Mouse (Mus musculus): ENCODE data around the gene AW146154. TPM values are rescaled to one million over a fixed set of nuclear protein-coding genes. Genes with fewer than 3 reads are reported as not detected.
"Not testable (repeated sequence)": the region's sequence is repeated elsewhere in the genome, so short reads cannot be mapped to it uniquely, and the experiment has no call there.

AW146154 gene
- polyA plus RNA-seq, 2 experiments: 1.8 to 2.0 TPM

DNA sequence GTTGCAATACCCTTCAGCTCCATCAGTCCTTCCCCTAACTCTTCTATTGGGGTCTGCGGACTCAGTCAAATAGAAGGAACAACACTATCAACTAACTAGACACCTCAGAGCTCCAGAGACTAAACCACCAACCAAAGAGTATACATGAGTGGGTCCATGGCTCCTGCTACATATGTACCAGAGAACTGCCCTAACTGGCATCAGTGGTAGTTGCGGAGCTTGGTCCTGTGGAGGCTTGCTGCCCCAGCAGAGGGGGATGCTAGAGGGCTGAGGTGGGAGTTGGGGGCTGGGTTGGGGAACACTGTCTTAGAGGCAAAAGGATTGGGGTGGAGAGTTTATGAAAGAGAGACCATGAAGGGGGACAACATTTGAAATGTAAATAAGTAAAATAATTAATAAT, 1.8 kb downstream of the AW146154 start:
- H3K27ac ChIP-seq: no peak overlapping the region
- peaks cover 0 to 2% of the 10 kb centered on the region in 2 experiments; a peak in 1 of 4 replicates for H3K4me1 ChIP-seq (replicated peaks; ENCODE audit: control insufficient read depth in 2 of 2, insufficient read depth in 2 of 2, low read length in 1 of 2)
- H3K4me3 ChIP-seq (ENCODE audit: insufficient read depth in 1 of 2, low read depth in 2 of 2, low read length in 2 of 2): no peak overlapping the region
- H3K27me3 ChIP-seq (ENCODE audit: control insufficient read depth, insufficient read depth, low read length): no peaks in the 10 kb centered on the region
- no peak for TF ChIP-seq CTCF (IDR thresholded peaks at IDR 0.05; ENCODE audit: low read depth)
- no peak for TF ChIP-seq EP300 (IDR thresholded peaks at IDR 0.05; ENCODE audit: low read depth)
- ATAC-seq (ENCODE audit: insufficient read depth): no peak
- H3K9ac ChIP-seq (replicated peaks): no peak overlapping the region
- no peak for DNase-seq (ENCODE audit: low read depth in 3 of 3, low spot score in 3 of 3)
- no peaks in the 10 kb centered on the region for H3K9me3 ChIP-seq (ENCODE audit: control insufficient read depth, low read length)
- WGBS (ENCODE audit: insufficient replicate concordance): 95% methylated on average over 2 of the region's 2 CpGs
- no peak overlapping the region for H3K4me2 ChIP-seq (ENCODE audit: low read depth)
- H3K36me3 ChIP-seq (replicated peaks; ENCODE audit: control insufficient read depth, insufficient read depth, low read depth): no peaks in the 10 kb centered on the region

DNA sequence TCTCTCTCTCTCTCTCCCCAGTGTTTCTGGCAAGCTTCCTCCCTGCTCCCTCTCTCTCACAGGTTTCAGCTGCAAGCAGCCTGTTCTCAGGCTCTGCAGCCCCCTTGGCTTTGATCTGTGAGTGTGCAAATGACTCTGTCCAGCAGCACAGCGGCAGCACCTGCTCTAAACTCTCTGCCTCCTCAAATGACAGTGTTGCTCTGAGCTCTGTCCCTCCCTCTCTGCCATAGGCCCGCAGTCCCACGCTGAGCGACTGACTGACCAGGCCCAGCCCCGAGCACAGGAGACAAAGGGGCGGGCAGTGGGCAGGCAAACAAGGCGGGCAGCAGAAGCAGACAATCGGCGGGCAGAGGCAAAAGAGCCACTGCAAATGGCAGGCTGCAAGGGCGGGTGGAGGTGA, 47.8 kb downstream of the AW146154 start:
- no peak overlapping the region for H3K4me3 ChIP-seq (ENCODE audit: insufficient read depth in 1 of 2, low read depth in 2 of 2, low read length in 2 of 2)
- no peaks in the 10 kb centered on the region for H3K36me3 ChIP-seq (replicated peaks; ENCODE audit: control insufficient read depth, insufficient read depth, low read depth)
- DNase-seq (ENCODE audit: low read depth in 3 of 3, low spot score in 3 of 3): no peak
- H3K4me1 ChIP-seq (replicated peaks; ENCODE audit: control insufficient read depth in 2 of 2, insufficient read depth in 2 of 2, low read length in 1 of 2): no peaks in the 10 kb centered on the region
- WGBS (ENCODE audit: insufficient replicate concordance): 7% methylated on average over 10 of the region's 10 CpGs
- no peaks in the 10 kb centered on the region for H3K27me3 ChIP-seq (ENCODE audit: control insufficient read depth, insufficient read depth, low read length)
- no peak overlapping the region for H3K4me2 ChIP-seq (ENCODE audit: low read depth)
- no peak overlapping the region for H3K9ac ChIP-seq (replicated peaks)
- no peak overlapping the region for H3K27ac ChIP-seq
- no peaks in the 10 kb centered on the region for H3K9me3 ChIP-seq (ENCODE audit: control insufficient read depth, low read length)
- ATAC-seq (ENCODE audit: insufficient read depth): no peak
- TF ChIP-seq EP300 (IDR thresholded peaks at IDR 0.05; ENCODE audit: low read depth) (no peak), CTCF (IDR thresholded peaks at IDR 0.05; ENCODE audit: low read depth) (no peak)

DNA sequence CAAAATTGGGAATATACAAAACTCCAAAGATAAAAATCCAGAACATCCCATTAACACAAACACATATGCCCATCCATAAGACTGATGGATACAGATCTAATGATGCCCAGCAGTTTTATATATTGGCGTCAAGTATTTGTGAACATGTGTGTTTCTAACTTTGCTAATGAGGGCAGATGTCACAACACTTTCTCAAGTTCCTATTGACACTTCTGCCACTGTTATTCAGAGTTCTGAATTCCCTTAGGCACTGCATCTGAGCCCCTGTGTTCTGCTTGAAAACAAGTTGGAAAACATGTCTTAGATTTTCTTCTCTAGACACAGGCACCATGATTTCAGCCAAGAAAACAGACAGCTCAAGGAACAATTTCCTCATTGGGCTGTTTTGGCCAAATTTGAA, 51.1 kb downstream of the AW146154 start, which contains the start of gene Vmn2r57:
TSS of gene Vmn2r57 (minus strand) at position 101 of the 400 bp plus-strand sequence.
- not testable (repeated sequence) for ATAC-seq (ENCODE audit: insufficient read depth)

More for the DNA sequence above, 51.1 kb downstream of the AW146154 start, which contains the start of gene Vmn2r57:
- WGBS (ENCODE audit: insufficient replicate concordance): 47% methylated on average over 1 of the region's 1 CpGs
- not testable (repeated sequence) for H3K9ac ChIP-seq (replicated peaks); H3K4me3 ChIP-seq (ENCODE audit: insufficient read depth in 1 of 2, low read depth in 2 of 2, low read length in 2 of 2); H3K27me3 ChIP-seq (ENCODE audit: control insufficient read depth, insufficient read depth, low read length); H3K4me2 ChIP-seq (ENCODE audit: low read depth); H3K9me3 ChIP-seq (ENCODE audit: control insufficient read depth, low read length); H3K36me3 ChIP-seq (replicated peaks; ENCODE audit: control insufficient read depth, insufficient read depth, low read depth); DNase-seq (ENCODE audit: low read depth in 3 of 3, low spot score in 3 of 3); H3K4me1 ChIP-seq (replicated peaks; ENCODE audit: control insufficient read depth in 2 of 2, insufficient read depth in 2 of 2, low read length in 1 of 2); H3K27ac ChIP-seq

Other genes starting within 250 kb of the AW146154 start
- gene AI987944, start 106.5 kb downstream of the AW146154 start, polyA plus RNA-seq (2012; rRNA removed): 1.5 and 2.5 TPM in 2 replicates
- gene AI987944, start 106.5 kb downstream of the AW146154 start, polyA plus RNA-seq (2014; fragmentation: Nextera tagmentation; extraction: Ambion mirVana): 4.9 and 5.0 TPM in 2 replicates
- gene Vmn2r57, start 51.2 kb downstream of the AW146154 start, polyA plus RNA-seq (2012; rRNA removed): 0.02 and 0.03 TPM in 2 replicates
- not detected in 2 replicates for gene Vmn2r57, start 51.2 kb downstream of the AW146154 start, polyA plus RNA-seq (2014; fragmentation: Nextera tagmentation; extraction: Ambion mirVana)
- gene Gm20449, start 473 bp downstream of the AW146154 start, polyA plus RNA-seq (2012; rRNA removed): not detected in 2 replicates
- not detected in 2 replicates for gene Gm20449, start 473 bp downstream of the AW146154 start, polyA plus RNA-seq (2014; fragmentation: Nextera tagmentation; extraction: Ambion mirVana)
- not detected in 2 replicates for gene Gm6871, start 73.8 kb upstream of the AW146154 start, polyA plus RNA-seq (2012; rRNA removed)
- gene Gm6871, start 73.8 kb upstream of the AW146154 start, polyA plus RNA-seq (2014; fragmentation: Nextera tagmentation; extraction: Ambion mirVana): not detected in 2 replicates
- 2.5 and 4.0 TPM in 2 replicates for gene 2610021A01Rik, start 99.3 kb upstream of the AW146154 start, polyA plus RNA-seq (2012; rRNA removed)
- gene 2610021A01Rik, start 99.3 kb upstream of the AW146154 start, polyA plus RNA-seq (2014; fragmentation: Nextera tagmentation; extraction: Ambion mirVana): 4.3 and 5.5 TPM in 2 replicates
- gene Zfp788, start 133.3 kb upstream of the AW146154 start, polyA plus RNA-seq (2012; rRNA removed): 0.69 and 1.4 TPM in 2 replicates
- 3.0 and 3.4 TPM in 2 replicates for gene Zfp788, start 133.3 kb upstream of the AW146154 start, polyA plus RNA-seq (2014; fragmentation: Nextera tagmentation; extraction: Ambion mirVana)